Mouse (Mus musculus) NIH3T3 (cell line): ENCODE measurements around the gene Med27.

Source experiments
- DNase-seq: peaks from one replicate; pipeline ENCODE4 v3.0.0-alpha.2; 2012; ENCODE audit warnings: low read depth

The Med27 gene

GRCm38 (mm10) chr2:29472952-29473437 is 126.4 kb downstream of the Med27 start:
- no peak for DNase-seq

DNA sequence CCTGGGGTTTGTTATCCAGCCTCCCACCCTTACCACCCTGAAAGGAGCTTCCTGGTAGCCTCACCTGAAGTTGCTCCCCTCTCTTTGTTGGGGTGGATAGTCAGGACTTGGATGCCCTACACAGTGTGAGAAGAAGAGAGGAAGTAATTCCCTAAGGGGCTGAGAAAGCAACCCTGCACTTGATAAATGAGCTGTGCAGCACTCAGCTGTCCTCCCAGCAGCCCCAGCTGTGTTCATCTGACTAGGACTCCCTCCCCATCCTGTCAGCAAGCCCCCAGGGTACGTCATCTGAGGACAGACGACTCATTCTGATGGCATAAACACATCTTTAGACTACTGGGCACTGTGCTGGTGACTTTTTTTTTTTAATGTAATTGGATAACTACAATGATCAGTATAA is 127.3 kb downstream of the Med27 start:
- no peak for DNase-seq

- DNase-seq = no peak
These were observed 130.1 kb downstream of the Med27 start for GRCm38 (mm10) chr2:29476702-29477101.

- DNase-seq = no peak
These were observed 135.2 kb downstream of the Med27 start for GRCm38 (mm10) chr2:29481856-29482255.

DNA sequence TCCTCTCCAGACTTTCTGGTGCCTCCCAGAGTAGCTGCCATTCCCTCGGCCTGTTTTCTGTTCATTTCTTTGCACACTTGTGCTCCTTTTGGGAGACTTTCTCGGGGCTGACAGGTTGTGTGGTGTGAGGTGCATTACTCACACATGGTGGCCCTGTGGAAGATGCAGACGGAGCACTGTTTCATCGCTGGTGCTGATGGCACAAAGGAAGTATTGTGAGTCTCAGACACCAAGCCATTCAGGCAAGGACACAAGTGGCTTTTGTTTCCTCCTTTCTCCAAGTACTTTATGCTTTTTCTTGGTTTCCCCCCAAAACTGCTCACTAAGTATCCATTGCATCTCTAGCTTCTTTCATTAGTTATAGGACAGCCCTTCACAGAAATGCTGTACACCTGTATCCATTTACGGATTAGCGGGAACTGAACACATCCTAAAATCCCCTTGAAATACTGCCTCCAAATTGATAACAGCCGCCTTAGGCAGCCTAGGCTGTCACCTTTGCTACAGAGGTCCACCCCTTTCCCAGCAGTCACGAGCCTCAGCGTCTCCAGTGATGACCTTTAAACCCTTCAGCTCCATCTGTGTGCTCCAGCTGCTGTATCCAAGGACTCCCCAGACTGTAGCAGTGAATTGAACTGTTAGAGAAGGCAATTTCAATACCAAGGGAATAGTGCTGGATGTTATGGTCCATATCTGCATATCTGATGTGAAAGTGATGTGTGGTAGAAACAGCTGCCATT is 136.5 kb downstream of the Med27 start:
- no peak for DNase-seq

GRCm38 (mm10) chr2:29485519-29485918 is 138.9 kb downstream of the Med27 start:
- DNase-seq = peak; percentile 14

GRCm38 (mm10) chr2:29486491-29486890 is 139.9 kb downstream of the Med27 start:
- DNase-seq = no peak

DNA sequence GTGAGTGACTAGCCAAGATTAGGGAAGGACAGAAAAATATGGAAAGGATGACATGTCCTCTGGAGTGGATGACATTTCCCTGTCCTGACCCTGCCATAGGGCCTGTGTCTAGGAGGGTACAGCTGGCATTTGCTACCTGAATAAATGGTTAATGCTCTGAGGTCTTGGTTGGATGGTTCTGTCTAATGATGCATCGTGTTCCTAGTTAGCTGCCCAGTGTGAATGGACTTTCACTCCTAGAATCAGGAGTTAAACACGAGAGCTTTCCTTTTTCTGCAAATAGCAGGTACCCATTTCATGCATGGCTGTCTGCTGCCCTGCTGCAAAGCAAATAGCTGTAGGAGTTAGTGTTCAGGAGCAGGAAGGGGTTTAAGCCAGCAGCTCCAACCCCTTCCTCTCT is 141.0 kb downstream of the Med27 start:
- no peak for DNase-seq

DNA sequence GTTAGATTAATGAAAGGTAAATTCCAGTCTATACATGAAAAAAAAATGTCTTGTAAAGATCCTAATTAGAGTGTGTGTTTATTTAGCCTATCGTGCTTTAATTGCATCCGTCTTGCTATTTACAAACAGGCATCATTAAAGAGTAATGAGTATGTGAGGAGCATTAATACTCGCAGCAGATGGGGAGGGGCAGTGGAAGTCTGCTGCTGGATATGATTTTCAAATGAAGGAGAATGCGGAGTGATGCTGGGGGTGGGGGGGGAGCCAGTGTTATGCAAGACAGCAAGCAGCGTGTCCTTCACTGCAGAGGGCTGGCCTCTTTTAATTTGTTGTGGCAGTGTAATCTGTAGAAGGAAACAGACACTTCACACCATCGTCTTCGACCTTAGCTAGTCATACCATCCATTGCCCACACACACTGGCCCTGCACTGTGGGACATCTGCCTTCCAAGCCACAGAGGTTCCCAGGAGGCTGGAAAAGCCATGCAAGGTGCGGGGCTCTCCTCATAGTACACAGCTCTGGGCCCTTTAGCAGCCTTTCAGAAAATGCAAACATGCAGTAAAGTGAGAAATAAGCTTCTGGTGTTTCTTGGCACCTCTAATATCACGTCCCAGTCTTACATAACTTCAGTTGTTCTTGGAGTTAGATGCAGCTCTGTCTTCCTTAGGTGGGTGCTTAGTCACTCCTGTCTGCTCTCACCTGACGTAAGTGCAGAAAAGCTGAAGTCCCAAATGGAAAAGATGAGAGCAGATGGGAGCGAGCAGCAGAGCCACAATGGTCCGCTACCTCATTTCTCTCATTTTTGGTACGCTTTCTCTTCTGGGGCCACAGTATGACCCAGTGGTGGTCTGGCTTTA is 142.0 kb downstream of the Med27 start:
- DNase-seq = no peak

DNA sequence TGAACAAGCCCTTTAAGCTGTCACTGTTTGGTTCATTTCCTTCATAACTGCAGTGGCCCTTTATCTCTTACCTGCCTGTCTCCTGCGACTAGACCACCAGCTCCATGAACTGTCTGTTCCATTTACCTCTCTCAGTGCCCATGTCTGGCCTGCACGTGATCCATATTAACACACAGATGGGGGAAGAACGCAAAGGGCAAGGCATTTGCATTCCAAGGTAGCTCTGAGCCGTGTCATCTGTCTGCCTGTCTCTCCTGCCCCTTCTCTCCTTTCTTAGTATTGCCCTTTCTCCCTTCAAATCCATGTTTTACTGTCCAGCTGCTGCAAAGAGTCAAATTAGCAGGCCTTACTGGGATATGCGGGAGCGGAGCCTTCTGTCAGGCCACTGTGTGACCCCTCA is 145.0 kb downstream of the Med27 start:
- no peak for DNase-seq

GRCm38 (mm10) chr2:29493396-29494031 is 146.9 kb downstream of the Med27 start:
- DNase-seq = no peak

- no peak for DNase-seq
These were observed 148.7 kb downstream of the Med27 start for GRCm38 (mm10) chr2:29495271-29495670.

DNA sequence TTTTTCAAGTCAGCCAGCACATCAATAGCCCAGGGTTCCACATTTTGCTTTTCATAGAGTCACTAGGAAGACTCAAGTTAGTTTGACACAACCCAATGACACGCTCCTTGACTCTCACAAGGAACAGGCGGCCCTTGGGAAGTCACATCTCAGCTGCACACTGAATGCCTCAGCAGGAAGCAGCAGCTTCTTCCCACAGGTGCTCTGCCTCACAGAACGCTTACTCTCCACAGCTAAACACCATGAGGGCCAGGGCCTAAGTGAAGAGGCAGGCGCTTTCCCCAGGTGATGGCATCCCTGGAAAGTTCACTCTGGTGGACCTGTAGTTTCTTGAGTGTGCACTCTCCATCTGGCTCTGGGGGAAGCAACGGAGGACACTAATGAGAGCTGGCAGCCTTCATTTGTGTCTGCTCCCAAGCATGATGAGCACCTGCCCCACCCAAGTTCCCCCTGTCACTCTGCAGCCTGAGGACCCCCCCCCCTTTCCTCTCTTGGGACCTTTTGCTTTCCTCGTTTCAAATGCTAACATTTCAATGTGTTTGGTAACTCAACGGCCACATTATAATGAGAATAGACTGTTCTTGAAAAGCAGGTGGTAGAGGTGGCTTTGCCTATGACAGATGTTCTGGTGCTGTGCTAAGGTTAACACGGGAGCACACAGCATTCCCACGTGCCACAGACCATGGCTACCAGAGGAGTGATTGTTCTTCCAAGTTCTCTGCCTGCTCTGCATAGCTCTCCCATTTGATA is 154.2 kb downstream of the Med27 start:
- DNase-seq = no peak

DNA sequence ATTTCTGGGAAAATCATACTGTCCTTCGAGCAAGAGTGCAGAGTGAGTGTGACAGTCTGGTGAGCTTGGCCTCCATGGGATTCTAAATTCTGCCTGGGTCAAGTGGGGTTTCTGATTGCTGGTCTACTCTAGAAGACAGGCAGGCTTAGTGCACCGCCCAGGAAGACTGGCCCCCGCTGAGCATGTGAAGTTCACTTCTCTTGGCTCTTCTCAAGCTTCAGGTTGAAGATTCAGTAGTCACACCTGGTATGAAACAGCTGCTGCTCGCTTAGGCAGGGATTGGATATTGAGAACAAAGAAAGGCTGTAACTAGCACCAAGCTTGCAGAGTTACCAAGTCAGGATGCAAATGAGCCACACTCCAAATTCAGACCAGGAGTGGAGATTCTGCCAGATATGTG is 154.8 kb downstream of the Med27 start:
- no peak for DNase-seq

GRCm38 (mm10) chr2:29504848-29505247 is 158.2 kb downstream of the Med27 start:
- no peak for DNase-seq

- no peak for DNase-seq
These were observed 159.8 kb downstream of the Med27 start for GRCm38 (mm10) chr2:29506411-29506810.

- no peak for DNase-seq
These were observed 166.5 kb downstream of the Med27 start for GRCm38 (mm10) chr2:29513131-29513530.

- no peak for DNase-seq
These were observed 168.2 kb downstream of the Med27 start for GRCm38 (mm10) chr2:29514836-29515235.

GRCm38 (mm10) chr2:29515831-29516447 is 169.3 kb downstream of the Med27 start:
- peak; percentile 19 for DNase-seq

GRCm38 (mm10) chr2:29516621-29517170 is 170.1 kb downstream of the Med27 start:
- no peak for DNase-seq

GRCm38 (mm10) chr2:29519402-29519801 is 172.8 kb downstream of the Med27 start:
- no peak for DNase-seq
